Mouse (Mus musculus) urinary bladder, adult 18-20 months (tissue): ENCODE results near the gene Rapgef3.
A peak's percentile ranks its signal among the peaks of the same experiment; 100 is the strongest.

Experiments used
- DNase-seq, 2 experiments: peaks; one replicate each; pipeline ENCODE4 v3.0.0; 2022; ENCODE audit warnings: low spot score in 2 of 2, mixed read lengths in 2 of 2

The Rapgef3 gene

DNA sequence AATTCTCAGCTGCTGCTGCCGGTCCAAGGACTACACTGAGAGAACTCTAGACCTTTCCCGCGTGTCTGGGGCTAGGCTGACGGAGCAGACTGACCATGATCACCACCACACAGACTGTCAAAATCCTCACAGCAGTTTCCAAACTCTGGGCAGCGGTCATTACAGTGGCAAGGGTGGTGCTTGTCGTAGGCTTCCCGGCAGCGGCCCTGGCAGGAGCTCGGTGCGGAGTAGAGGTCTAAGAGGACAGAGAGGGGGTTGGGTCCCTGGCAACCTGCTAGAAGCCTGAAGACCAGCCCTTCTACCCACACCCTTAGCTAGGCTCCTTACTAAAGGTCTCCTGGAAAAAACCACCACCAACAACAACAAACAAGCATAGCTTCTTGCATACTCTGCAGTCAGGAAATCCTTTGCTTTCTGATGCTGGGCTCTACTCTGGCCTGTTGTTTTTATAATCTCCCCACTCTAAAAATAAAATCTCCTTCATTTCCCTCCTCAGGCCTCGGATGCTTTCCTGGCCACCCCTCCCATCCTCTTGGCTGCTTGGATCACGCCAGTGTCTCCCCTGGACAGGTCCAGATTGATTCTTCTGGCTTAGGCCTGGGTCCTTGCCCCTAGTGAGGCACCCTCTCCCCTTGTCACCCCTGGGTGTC is 47.6 kb downstream of the Rapgef3 start:
- DNase-seq, result no peak

DNA sequence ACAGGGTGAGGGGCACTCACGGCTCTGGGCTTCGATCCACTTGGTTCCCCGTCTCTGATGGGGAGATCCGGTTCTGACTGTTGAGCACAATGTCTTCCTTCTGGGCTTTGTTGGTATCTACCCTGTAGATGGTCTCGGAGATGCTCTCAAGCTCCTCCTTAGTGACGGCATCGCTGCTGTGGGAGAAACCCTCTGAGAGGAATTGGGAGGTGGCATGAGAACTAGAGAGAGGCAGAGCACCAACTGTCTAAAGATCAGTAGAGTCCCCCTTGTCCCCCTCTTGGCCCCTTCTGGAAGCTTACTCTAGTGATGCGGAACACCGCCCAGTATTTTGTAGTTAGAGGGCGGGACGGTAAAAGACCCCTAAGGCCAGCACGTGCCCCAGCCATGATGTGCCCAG is 48.3 kb downstream of the Rapgef3 start:
- DNase-seq, result no peak

DNA sequence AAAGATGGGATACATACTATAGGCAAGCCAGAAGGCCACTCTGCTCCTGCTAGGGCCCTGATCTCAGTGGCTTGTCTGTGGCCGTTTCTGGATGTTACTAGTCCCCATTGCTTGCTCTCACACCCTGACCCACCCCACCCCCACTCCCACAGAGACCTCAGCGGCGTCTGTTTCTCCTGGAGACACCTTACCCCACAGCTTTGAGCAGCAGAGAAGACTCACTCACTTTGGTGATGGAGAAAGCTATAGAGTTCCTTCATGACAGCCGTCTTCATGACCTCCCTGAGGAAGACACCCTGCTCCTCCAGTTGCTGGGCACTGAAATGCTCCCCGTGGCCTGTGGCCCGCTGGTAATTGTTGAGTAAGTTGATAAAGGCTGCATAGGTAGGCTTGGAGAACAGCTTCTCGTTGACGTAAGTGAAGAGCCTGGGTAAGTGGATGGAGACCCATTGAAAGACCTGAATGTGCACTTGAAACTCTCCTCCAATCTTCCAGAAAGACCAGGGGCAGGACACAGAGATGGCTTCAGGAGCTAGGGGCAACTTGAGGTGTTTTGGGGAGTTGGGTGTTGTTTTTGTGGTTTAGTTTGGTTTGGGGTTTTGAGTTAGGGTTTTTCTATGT is 49.1 kb downstream of the Rapgef3 start:
- no peak for DNase-seq

DNA sequence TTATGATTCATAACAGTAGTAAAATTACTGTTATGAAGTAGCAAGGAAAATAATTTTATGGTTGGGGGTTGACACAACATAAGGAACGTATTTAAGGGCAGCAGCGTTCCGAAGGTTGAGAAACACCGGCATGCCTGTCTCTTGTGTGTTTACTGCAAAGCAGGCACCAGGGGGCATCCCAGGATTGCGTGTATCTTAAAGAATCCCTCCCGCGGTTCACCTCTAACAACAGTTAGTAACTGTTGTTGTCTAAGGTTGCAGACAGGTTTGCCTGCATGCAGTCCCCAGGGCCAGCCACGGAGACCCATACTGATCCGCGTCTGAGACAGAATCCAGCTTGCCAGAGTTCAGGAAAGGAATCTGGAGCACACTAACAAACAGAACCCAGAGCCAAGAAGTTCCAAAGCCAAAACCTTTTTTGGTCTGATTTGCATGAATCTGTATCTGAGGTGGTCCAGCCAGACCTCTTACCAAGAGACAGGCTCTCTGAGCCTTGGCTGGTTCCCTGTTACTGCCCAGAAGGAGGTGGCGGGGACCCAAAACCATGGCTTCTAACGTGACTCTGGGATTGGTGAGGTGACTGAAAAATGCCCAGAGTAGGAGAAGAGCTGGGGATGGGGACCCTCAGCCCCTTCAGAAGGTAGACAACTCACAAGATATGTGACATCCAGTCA is 49.8 kb downstream of the Rapgef3 start:
- peak; percentile 22 to 27 for DNase-seq

DNA sequence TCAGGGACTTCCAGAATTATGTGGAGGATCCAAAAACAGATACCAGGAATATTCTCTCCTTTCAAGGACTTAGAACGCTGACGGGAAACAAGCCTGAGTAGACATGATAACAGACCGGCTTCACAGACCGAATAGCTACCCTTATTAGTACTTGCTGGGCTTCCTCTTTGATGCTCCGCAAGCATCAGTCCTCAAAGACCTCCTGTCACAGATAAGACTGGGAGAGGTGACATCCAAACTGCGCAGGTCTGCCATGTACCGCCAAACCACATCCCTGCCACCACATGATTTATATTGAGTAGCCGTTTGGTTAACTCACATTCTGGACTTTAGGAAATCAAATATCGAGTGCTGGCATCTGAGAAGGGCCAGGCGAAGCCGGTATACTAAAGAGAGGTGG is 51.0 kb downstream of the Rapgef3 start:
- DNase-seq, result no peak

DNA sequence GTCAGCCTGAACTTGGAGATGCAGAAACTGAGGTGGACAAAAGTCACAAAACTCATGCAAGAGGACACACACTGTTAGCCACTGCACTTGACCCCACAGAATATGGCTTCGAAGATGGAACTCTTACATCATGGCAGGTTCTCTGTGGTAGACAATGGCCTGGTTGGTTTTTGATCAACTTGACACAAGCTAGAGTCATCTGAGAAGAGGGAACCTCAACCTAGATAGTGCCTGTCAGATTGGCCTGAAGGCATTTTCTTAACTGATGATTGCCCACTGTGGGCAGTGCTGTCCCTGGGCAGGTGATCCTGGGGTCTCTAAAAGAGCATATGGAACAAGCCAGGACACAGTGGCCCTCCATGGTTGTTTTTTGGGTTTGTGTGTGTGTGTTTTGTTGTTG is 52.0 kb downstream of the Rapgef3 start:
- DNase-seq, result no peak

DNA sequence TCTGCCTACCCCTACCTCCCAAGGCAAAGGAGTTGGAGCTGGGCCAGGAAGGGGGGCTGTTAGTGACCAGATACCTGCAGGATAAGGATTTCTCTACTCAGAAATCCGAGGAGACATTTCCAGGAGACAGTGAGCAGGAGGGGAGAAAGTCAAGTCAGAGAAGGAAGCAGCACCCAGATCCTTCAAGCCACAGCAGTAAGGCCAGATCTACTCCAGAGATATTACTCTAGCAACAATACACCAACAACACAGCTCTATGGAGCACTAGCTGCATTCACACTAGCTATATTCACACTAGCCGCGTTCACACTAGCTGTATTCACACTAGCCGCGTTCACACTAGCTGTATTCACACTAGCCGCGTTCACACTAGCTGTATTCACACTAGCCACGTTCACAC is 52.7 kb downstream of the Rapgef3 start:
- DNase-seq, result no peak

DNA sequence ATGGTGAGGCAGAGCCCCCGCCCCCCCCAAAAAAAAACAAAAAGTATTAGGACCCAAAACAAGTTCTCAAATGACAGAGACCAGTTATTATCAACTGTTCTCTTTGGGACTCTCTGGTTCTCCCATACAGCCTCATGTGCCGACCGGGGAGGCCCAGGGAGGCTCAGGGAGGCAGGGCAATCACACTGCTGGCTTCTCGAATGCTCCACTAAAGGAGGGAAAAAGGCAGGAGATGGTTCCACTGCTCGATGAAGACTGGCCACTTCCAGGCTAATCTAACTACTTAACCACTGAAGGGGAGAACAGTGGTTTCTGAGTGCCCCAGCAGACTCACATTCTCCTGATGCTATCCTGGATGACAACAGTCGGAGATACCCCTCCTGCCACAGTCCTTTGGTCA is 55.2 kb downstream of the Rapgef3 start:
- no peak for DNase-seq

DNA sequence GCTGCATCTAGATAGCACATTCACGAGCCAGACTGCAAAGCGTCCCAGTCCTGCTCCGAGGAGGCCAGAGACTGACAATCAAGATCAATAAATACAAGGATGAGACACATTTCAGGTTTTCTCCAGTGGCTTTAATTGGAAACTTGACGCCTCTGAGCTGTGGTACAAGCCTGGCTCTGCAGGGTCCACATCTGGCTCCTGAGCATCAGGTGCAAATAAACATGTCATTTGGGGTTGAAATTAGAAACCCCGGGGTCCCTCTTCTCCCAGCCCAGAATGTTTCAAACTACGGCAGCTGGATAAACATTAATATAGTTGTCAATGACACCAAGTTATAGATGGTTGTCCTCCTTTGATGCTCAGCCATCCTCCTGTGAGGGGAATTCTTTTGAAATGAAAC is 56.9 kb downstream of the Rapgef3 start:
- DNase-seq, result no peak

DNA sequence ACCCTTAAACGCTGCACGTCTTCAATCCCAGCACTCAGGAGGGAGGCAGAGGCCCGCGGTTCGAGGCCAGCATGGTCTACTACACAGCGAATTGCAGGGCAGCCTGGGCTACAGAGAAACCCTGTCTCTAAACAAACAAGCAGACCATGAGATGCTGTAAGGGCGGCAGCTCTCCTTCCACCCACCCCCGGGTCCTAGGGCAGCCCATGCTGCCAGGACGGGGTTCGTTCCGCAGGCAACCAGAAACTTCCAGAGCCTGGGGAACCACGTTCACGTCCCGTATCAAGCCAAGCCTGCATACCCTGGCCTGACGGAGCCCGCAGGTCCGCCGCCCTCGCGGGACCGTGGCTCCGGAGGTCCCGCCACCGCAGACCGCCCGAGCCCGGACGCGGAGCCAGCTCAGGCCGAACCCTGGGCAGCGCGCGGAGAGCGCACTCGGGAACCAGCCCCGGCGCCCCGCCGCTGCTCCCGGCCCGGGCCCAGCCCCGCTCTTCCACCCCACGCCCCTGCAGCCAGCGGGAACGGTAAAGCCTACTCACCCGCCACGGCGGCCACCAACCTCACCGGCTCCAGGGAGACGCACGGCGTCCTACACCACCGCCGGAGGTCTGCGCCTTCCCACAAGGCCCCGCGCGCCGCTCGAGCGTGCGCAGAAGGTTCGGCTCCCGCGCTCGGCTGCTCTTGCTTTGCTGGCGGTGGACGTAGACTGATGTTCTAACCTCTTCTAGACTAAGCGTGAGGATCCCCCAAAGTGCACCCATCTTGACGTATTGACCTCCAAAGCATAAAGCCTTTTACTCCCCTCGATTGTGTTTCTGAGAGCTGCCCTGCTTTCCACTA is 62.3 kb downstream of the Rapgef3 start, which contains the start of gene Rpap3:
Rpap3 (minus strand) TSS at position 615 of the 840 bp plus-strand sequence.
- peak; percentile 81 to 82 for DNase-seq

DNA sequence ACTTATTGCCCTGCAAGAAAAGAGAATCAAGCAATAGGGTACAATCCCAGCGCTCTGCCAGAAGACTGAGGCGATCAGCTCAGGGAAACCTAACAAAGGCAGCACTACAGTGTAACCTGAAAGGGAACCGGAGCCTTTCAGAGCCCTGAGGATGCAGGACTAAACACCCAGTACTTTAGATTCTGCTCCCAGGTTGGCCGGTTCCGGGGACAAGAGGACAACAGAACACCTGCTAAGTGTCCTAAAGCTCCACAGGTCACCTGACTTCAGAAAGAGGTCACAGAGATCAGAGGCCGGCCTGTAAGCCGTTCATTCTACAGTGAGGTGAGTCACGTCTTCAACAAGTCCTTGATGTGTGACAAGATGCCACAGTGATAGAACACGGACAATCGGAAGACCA is 71.2 kb downstream of the Rapgef3 start:
- no peak for DNase-seq
